Mouse (Mus musculus) lung, embryonic 16.5 days (tissue): ENCODE results near the gene Prss46. TPM values are rescaled to one million over a fixed set of nuclear protein-coding genes. Genes with fewer than 3 reads are reported as not detected.

Experiments
- ATAC-seq: fragments of 200-750 bp; cut with Nextera tagmentation; 2 replicates; pipeline ENCODE4 v1.8.0; 2017; ENCODE audit warnings: low read depth, mild to moderate bottlenecking, moderate library complexity
- H3K27ac ChIP-seq: fragments of 300-500 bp; sonication (generic); 2 replicates; pipeline ENCODE4 v1.5.1; 2014; ENCODE audit warnings: mild to moderate bottlenecking, control low read depth, low read length
- H3K27me3 ChIP-seq: fragments of 300-500 bp; sonication (generic); 2 replicates; pipeline ENCODE4 v1.6.1; 2014; ENCODE audit warnings: low read depth, low read length, mixed read lengths; ENCODE audit not compliant: control insufficient read depth, insufficient read depth
- H3K36me3 ChIP-seq: fragments of 300-500 bp; sonication (generic); 2 replicates; pipeline ENCODE4 v1.6.1; 2014; ENCODE audit warnings: low read length; ENCODE audit not compliant: control insufficient read depth, insufficient read depth
- H3K4me1 ChIP-seq: fragments of 300-500 bp; sonication (generic); replicated peaks from 2 replicates; pipeline ENCODE4 v1.6.1; 2014; ENCODE audit warnings: low read length, mixed read lengths; ENCODE audit not compliant: control insufficient read depth, insufficient read depth
- H3K4me2 ChIP-seq: fragments of 300-500 bp; sonication (generic); 2 replicates; pipeline ENCODE4 v1.6.1; 2014; ENCODE audit warnings: low read depth, low read length, control low read depth
- H3K4me3 ChIP-seq: fragments of 300-500 bp; sonication (generic); 2 replicates; pipeline ENCODE4 v1.5.1; 2014; ENCODE audit warnings: mild to moderate bottlenecking, low read length, control low read depth
- H3K9ac ChIP-seq: fragments of 300-500 bp; sonication (generic); 2 replicates; pipeline ENCODE4 v1.6.1; 2014; ENCODE audit warnings: low read length, control low read depth
- H3K9me3 ChIP-seq: fragments of 300-500 bp; sonication (generic); 2 replicates; pipeline ENCODE4 v1.6.1; 2016; ENCODE audit warnings: low read length; ENCODE audit not compliant: control insufficient read depth
- WGBS: fragments of 180-500 bp; shearing (Covaris S2); extraction: QIAGEN DNeasy Blood & Tissue Kit; methylation state at CpG from one replicate; pipeline ENCODE4 v1.1.7; 2014; 5-methylcytosine and 5-hydroxymethylcytosine counted together
- polyA plus RNA-seq: library from polyadenylated mRNA; unstranded; fragments of >200 nt; fragmentation: Nextera tagmentation; extraction: Ambion mirVana; gene quantifications from 2 replicates; pipeline ENCODE4 v1.2.1, GENCODE M21; 2015

Prss46 gene
- polyA plus RNA-seq, 1 experiment from 2014 or later, result not detected

DNA sequence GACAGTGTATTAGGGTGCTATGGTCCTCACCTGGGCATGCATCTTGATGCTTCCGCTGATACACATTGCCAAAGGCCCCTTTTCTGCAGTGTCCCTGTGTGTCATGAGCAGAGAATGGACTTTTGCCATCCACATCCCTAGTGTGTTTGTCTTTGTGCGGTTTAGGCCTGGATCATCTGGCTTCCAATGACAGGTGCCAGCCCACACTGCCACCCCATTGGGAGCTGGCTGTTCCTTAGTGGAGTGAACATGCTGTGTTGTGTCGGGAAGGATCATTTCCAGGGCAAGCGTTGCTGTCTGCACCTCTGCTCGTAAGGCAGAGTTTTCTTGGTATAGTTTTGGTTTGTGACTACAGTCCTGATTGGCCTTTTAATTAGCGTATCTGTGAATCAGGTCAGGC, 56.9 kb downstream of the Prss46 start:
- H3K4me2 ChIP-seq, result no peak overlapping the region
- H3K4me3 ChIP-seq, result no peak overlapping the region
- ATAC-seq, result no peak

DNA sequence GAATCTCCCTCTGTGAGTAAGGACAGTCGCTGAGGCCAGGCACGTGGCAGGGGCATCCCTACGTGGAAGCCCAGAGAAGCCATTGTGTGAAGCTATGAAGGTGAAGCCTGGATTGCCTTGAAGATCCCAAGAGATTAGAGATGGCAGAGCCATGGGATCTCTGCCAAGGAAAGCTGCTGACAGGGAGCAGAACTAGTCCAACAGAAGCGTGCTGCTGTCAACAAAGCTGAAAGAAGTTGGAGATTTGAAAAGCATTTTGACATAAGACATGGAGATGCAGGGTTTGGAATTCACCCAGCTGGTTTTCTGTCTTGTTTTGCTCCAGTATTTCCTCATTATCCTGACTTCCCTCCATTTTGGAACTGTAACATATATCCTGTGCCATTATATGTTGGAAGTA, 58.0 kb downstream of the Prss46 start:
- 0 out of 2 replicates have a peak, but pooled peaks cover 3% of the 10 kb centered on the region for H3K4me1 ChIP-seq
- no peaks in the 10 kb centered on the region for H3K27me3 ChIP-seq
- 73% methylated on average over 4 of the region's 4 CpGs for WGBS
- no peak overlapping the region for H3K9ac ChIP-seq
- H3K9me3 ChIP-seq, result no peaks in the 10 kb centered on the region
- no peak overlapping the region for H3K27ac ChIP-seq
- ATAC-seq, result no peak
- no peak overlapping the region for H3K4me3 ChIP-seq
- no peak overlapping the region for H3K4me2 ChIP-seq
- peaks cover 5% of the 10 kb centered on the region; the same call in 1 of the 2 replicates for H3K36me3 ChIP-seq

More for the DNA sequence above, 56.9 kb downstream of the Prss46 start:
- no peaks in the 10 kb centered on the region for H3K9me3 ChIP-seq
- peaks cover 3% of the 10 kb centered on the region; the same call in 1 of the 2 replicates for H3K4me1 ChIP-seq
- 85% methylated on average over 6 of the region's 6 CpGs for WGBS
- no peak overlapping the region for H3K9ac ChIP-seq
- no peak overlapping the region for H3K27ac ChIP-seq
- H3K27me3 ChIP-seq, result no peaks in the 10 kb centered on the region
- H3K36me3 ChIP-seq, result peaks cover 5% of the 10 kb centered on the region; the same call in 1 of the 2 replicates

Other genes with a start within 250 kb of the Prss46 start
- gene Nradd, start 220.1 kb upstream of the Prss46 start, polyA plus RNA-seq, result 47.4 and 49.8 TPM in 2 replicates
- gene Nbeal2, start 190.3 kb upstream of the Prss46 start, polyA plus RNA-seq, result 5.0 and 6.9 TPM in 2 replicates
- 160 and 167 TPM in 2 replicates for gene Ccdc12, start 188.0 kb upstream of the Prss46 start, polyA plus RNA-seq
- gene Myl3, start 102.6 kb upstream of the Prss46 start, polyA plus RNA-seq, result 10.6 and 13.9 TPM in 2 replicates
- 60.3 and 61.6 TPM in 2 replicates for gene Pth1r, start 97.4 kb upstream of the Prss46 start, polyA plus RNA-seq
- not detected in 2 replicates for gene Prss42, start 46.3 kb upstream of the Prss46 start, polyA plus RNA-seq
- gene Prss44, start 30.5 kb upstream of the Prss46 start, polyA plus RNA-seq, result not detected in 2 replicates
- gene Prss43, start 17.8 kb upstream of the Prss46 start, polyA plus RNA-seq, result not detected in 2 replicates
- not detected in 2 replicates for gene Prss45, start 9.9 kb upstream of the Prss46 start, polyA plus RNA-seq
- gene Prss50, start 13.5 kb downstream of the Prss46 start, polyA plus RNA-seq, result not detected in 2 replicates
- gene Als2cl, start 35.4 kb downstream of the Prss46 start, polyA plus RNA-seq, result 9.0 and 9.7 TPM in 2 replicates
- 1.5 and 1.6 TPM in 2 replicates for gene Tmie, start 35.6 kb downstream of the Prss46 start, polyA plus RNA-seq
- not detected in 2 replicates for gene Fam240a, start 72.4 kb downstream of the Prss46 start, polyA plus RNA-seq
- gene Tdgf1, start 101.7 kb downstream of the Prss46 start, polyA plus RNA-seq, result not detected in 2 replicates
- 0.83 and 1.1 TPM in 2 replicates for gene Lrrc2, start 107.0 kb downstream of the Prss46 start, polyA plus RNA-seq
- gene Rtp3, start 146.1 kb downstream of the Prss46 start, polyA plus RNA-seq, result 1.4 and 1.9 TPM in 2 replicates
- 3.2 and 5.4 TPM in 2 replicates for gene Ltf, start 174.8 kb downstream of the Prss46 start, polyA plus RNA-seq
- gene Ccrl2, start 213.0 kb downstream of the Prss46 start, polyA plus RNA-seq, result 6.7 and 8.2 TPM in 2 replicates